Mouse (Mus musculus) intestine, embryonic 16.5 days (tissue): ENCODE results near the gene Rsph10b. TPM values are rescaled to one million over a fixed set of nuclear protein-coding genes. Genes with fewer than 3 reads are reported as not detected.

ENCODE experiments used
- ATAC-seq: fragments of 200-750 bp; cut with Nextera tagmentation; 2 replicates; pipeline ENCODE4 v1.8.0; 2017; ENCODE audit warnings: moderate TSS enrichment, moderate library complexity
- H3K27ac ChIP-seq: fragments of 300-500 bp; sonication (generic); 2 replicates; pipeline ENCODE4 v1.5.1; 2014; ENCODE audit warnings: mild to moderate bottlenecking, low read length
- H3K27me3 ChIP-seq: fragments of 300-500 bp; sonication (generic); replicated peaks from 2 replicates; pipeline ENCODE4 v1.6.1; 2014; ENCODE audit warnings: low read length, control low read depth, mixed read lengths; ENCODE audit not compliant: control insufficient read depth, insufficient read depth
- H3K36me3 ChIP-seq: fragments of 300-500 bp; sonication (generic); 2 replicates; pipeline ENCODE4 v1.6.1; 2014; ENCODE audit warnings: low read length, control low read depth; ENCODE audit not compliant: control insufficient read depth, insufficient read depth
- H3K4me1 ChIP-seq: fragments of 300-500 bp; sonication (generic); 2 replicates; pipeline ENCODE4 v1.6.1; 2014; ENCODE audit warnings: low read length, control low read depth, mixed read lengths; ENCODE audit not compliant: control insufficient read depth, insufficient read depth
- H3K4me2 ChIP-seq: fragments of 300-500 bp; sonication (generic); 2 replicates; pipeline ENCODE4 v1.6.1; 2014; ENCODE audit warnings: low read depth, low read length, control low read depth
- H3K4me3 ChIP-seq: fragments of 300-500 bp; sonication (generic); 2 replicates; pipeline ENCODE4 v1.5.1; 2014; ENCODE audit warnings: mild to moderate bottlenecking, low read length
- H3K9ac ChIP-seq: fragments of 300-500 bp; sonication (generic); 2 replicates; pipeline ENCODE4 v1.6.1; 2014; ENCODE audit warnings: low read depth, low read length
- H3K9me3 ChIP-seq: fragments of 300-500 bp; sonication (generic); 2 replicates; pipeline ENCODE4 v1.6.1; 2016; ENCODE audit warnings: low read length, control low read depth; ENCODE audit not compliant: control insufficient read depth
- WGBS: fragments of 180-500 bp; shearing (Covaris S2); extraction: QIAGEN DNeasy Blood & Tissue Kit; methylation state at CpG from one replicate; pipeline ENCODE4 v1.1.7; 2014; 5-methylcytosine and 5-hydroxymethylcytosine counted together
- polyA plus RNA-seq: library from polyadenylated mRNA; unstranded; fragments of >200 nt; fragmentation: Nextera tagmentation; extraction: Ambion mirVana; gene quantifications from 2 replicates; pipeline ENCODE4 v1.2.1, GENCODE M21; 2015

The Rsph10b gene
- polyA plus RNA-seq, 1 experiment from 2014 or later, result 0.22 TPM

- H3K36me3 ChIP-seq, result peaks cover 13% of the 10 kb centered on the region
- no peak overlapping the region for H3K9ac ChIP-seq
- peak; percentile 92 for ATAC-seq
- no peaks in the 10 kb centered on the region for H3K9me3 ChIP-seq
- H3K4me1 ChIP-seq, result peaks cover 7% of the 10 kb centered on the region; the same call in 1 of the 2 replicates
- WGBS, result 65% methylated on average over 6 of the region's 6 CpGs
- no peaks in the 10 kb centered on the region for H3K27me3 ChIP-seq
- peak overlapping the region; percentile 29 for H3K27ac ChIP-seq
- no peak overlapping the region for H3K4me3 ChIP-seq
- H3K4me2 ChIP-seq, result no peak overlapping the region
These were observed 813 bp upstream of the Rsph10b start for GRCm38 (mm10) chr5:143931863-143932580.

GRCm38 (mm10) chr5:143933414-143933813, 579 bp downstream of the Rsph10b start:
- Histone ChIP-seq H3K36me3 (peaks cover 13% of the 10 kb centered on the region), H3K9ac (no peak overlapping the region), H3K4me2 (no peak overlapping the region), H3K4me3 (no peak overlapping the region), H3K9me3 (no peaks in the 10 kb centered on the region), H3K27ac (no peak overlapping the region), H3K4me1 (peaks cover 7% of the 10 kb centered on the region; the same call in 1 of the 2 replicates), H3K27me3 (no peaks in the 10 kb centered on the region)
- 88% methylated on average over 11 of the region's 11 CpGs for WGBS
- ATAC-seq, result no peak

DNA sequence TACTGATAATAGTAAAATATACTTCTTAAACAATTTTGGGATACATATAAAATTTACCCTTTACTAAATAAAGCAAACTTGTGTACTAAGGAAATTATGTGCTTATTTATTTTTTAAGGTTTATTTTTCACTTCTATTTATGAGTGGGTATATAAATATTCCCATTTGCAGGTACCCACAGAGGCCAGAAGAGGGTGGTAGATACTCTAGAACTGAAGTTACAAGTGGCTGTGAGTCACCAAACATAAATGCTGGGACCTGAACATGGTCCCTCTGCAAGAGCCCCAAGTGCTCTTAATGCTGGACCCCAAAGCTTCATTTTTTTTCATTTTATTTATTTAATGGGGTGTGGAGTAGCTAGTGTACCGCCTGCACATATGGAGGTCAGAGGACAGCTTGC, 1.0 kb downstream of the Rsph10b start:
- Histone ChIP-seq H3K4me1 (peaks cover 7% of the 10 kb centered on the region; the same call in 1 of the 2 replicates), H3K27me3 (no peaks in the 10 kb centered on the region), H3K36me3 (peaks cover 13% of the 10 kb centered on the region), H3K4me3 (no peak overlapping the region), H3K9me3 (no peaks in the 10 kb centered on the region), H3K9ac (no peak overlapping the region), H3K27ac (no peak overlapping the region), H3K4me2 (no peak overlapping the region)
- ATAC-seq, result no peak
- 77% methylated on average over 1 of the region's 1 CpGs for WGBS

DNA sequence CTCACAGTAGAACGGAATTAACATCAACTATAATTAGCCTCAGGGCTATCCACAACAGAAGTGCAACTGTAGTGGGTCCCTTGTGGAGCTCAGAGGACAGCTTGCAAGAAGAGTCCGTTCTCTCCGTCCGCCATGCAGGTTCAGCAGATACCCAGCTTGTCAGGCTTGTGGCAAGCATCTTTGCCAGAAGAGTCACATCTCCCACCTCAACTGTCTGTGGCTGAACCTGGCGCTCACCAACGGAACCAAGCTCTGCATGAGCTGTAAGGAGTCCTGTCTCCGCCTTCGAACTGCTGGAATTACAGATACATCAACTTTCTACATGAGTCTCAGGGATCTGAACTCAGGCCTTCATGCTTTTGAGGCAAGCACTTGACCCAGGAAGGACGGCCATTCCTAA, 3.3 kb downstream of the Rsph10b start:
- no peak overlapping the region for H3K4me3 ChIP-seq
- H3K4me2 ChIP-seq, result no peak overlapping the region
- no peak overlapping the region for H3K27ac ChIP-seq
- no peaks in the 10 kb centered on the region for H3K27me3 ChIP-seq
- no peak for ATAC-seq
- H3K9ac ChIP-seq, result no peak overlapping the region
- 86% methylated on average over 9 of the region's 9 CpGs for WGBS
- H3K4me1 ChIP-seq, result peaks cover 7% of the 10 kb centered on the region; the same call in 1 of the 2 replicates
- 0 out of 2 replicates have a peak, but pooled peaks cover under 1% of the 10 kb centered on the region for H3K36me3 ChIP-seq
- no peaks in the 10 kb centered on the region for H3K9me3 ChIP-seq

DNA sequence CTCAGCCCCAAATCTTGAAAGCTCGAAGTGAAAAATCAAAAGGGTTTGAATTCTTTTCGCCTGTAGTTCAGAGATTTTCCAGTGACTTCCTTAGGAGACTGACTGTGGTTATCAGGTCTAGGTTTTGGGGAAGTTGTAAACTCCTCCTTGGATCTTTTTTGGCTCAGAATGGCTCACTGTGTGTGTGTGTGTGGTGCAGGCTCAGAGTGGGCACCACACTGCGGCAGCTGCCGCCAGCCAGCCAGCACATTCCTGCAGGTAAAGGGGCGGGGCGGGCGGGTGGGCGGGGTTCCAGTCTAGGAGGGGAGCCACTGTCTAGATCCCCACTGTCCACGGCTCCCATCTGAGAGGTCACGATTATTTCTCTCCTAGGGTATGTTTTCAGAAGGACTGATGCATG, 8.8 kb downstream of the Rsph10b start:
- Histone ChIP-seq H3K36me3 (no peaks in the 10 kb centered on the region), H3K27ac (no peak overlapping the region), H3K4me2 (0 out of 2 replicates have a peak overlapping the region, but pooled peaks have one; percentile 14), H3K9me3 (no peaks in the 10 kb centered on the region), H3K4me1 (no peaks in the 10 kb centered on the region), H3K27me3 (no peaks in the 10 kb centered on the region), H3K4me3 (no peak overlapping the region), H3K9ac (no peak overlapping the region)
- ATAC-seq, result peak; percentile 46; the same call in 1 of the 2 replicates
- WGBS, result 16% methylated on average over 10 of the region's 10 CpGs

GRCm38 (mm10) chr5:143943231-143944125, 10.6 kb downstream of the Rsph10b start:
- no peak for ATAC-seq

DNA sequence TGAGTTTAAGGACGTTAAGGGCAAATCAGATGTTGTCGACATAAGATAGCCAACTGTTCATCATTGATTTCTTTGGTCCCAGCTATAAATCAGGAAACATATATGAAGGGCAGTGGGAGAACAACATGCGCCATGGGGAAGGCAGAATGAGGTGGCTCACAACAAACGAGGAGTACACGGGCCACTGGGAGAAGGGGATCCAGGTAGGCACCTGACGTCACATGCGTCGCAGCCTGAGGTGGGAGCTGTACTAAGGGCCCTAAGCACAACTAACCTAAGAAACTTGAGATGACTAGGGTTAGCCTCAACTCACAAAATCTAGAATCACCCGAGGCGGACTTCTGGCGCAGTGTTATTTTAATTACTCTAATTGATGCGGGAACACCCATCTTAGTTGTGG, 15.5 kb downstream of the Rsph10b start:
- Histone ChIP-seq H3K4me3 (no peak overlapping the region), H3K27ac (no peak overlapping the region), H3K27me3 (no peaks in the 10 kb centered on the region), H3K4me2 (no peak overlapping the region), H3K4me1 (no peaks in the 10 kb centered on the region), H3K36me3 (no peaks in the 10 kb centered on the region), H3K9me3 (no peaks in the 10 kb centered on the region), H3K9ac (no peak overlapping the region)
- ATAC-seq, result no peak
- WGBS, result 80% methylated on average over 12 of the region's 12 CpGs

More at GRCm38 (mm10) chr5:143943231-143944125, 10.6 kb downstream of the Rsph10b start:
- Histone ChIP-seq H3K9ac (no peak overlapping the region), H3K9me3 (no peaks in the 10 kb centered on the region), H3K27me3 (no peaks in the 10 kb centered on the region), H3K36me3 (no peaks in the 10 kb centered on the region), H3K4me2 (no peak overlapping the region), H3K4me3 (no peak overlapping the region), H3K27ac (no peak overlapping the region), H3K4me1 (no peaks in the 10 kb centered on the region)
- 84% methylated on average over 14 of the region's 14 CpGs for WGBS

GRCm38 (mm10) chr5:143950016-143950415, 17.2 kb downstream of the Rsph10b start:
- no peak overlapping the region for H3K9ac ChIP-seq
- H3K27me3 ChIP-seq, result no peaks in the 10 kb centered on the region
- no peak for ATAC-seq
- H3K27ac ChIP-seq, result no peak overlapping the region
- H3K4me1 ChIP-seq, result no peaks in the 10 kb centered on the region
- no peaks in the 10 kb centered on the region for H3K36me3 ChIP-seq
- H3K9me3 ChIP-seq, result no peaks in the 10 kb centered on the region
- WGBS, result 48% methylated on average over 5 of the region's 5 CpGs
- H3K4me2 ChIP-seq, result no peak overlapping the region
- H3K4me3 ChIP-seq, result no peak overlapping the region

DNA sequence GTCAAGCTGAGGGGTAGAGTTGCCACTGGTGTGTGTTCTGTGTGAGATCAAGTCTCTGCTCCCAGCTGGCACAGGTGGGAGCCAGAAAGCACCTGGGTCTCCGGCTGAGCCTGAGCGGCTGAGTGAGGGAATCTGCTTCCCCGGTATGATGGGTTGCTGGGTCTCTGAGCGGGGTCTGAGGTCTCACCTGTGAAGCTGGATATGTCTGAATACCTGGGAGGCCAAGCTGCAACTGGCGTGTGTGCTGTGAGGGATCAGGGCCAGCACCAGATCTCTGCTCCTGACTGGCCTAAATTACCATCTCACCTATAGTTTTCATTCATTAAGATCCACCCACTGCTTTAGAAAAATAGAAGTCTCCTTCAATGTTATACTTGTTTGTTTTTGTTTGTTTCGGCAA, 24.3 kb downstream of the Rsph10b start:
- no peaks in the 10 kb centered on the region for H3K36me3 ChIP-seq
- WGBS, result 92% methylated on average over 6 of the region's 6 CpGs
- H3K4me2 ChIP-seq, result no peak overlapping the region
- ATAC-seq, result no peak
- H3K9me3 ChIP-seq, result no peaks in the 10 kb centered on the region
- H3K4me1 ChIP-seq, result no peaks in the 10 kb centered on the region
- H3K9ac ChIP-seq, result no peak overlapping the region
- H3K4me3 ChIP-seq, result no peak overlapping the region
- no peaks in the 10 kb centered on the region for H3K27me3 ChIP-seq
- H3K27ac ChIP-seq, result no peak overlapping the region
